Mouse (Mus musculus): ENCODE measurements around the gene Trpc4. TPM values are rescaled to one million over a fixed set of nuclear protein-coding genes. Genes with fewer than 3 reads are reported as not detected.
A peak's percentile ranks its signal among the peaks of the same experiment; 100 is the strongest.

Gene Trpc4
- polyA plus RNA-seq (2015; fragmentation: Nextera tagmentation; extraction: Ambion mirVana) = 0.05 and 0.15 TPM in 2 replicates

GRCm38 (mm10) chr3:54155639-54156315, at the start of gene Trpc4:
Gene Trpc4, plus strand, starts transcription at chr3:54156035.
- Histone ChIP-seq H3K27me3 (replicated peaks) (peaks cover 43% of the 10 kb centered on the region), H3K9ac (peak within 1 kb of the TSS; percentile 69), H3K4me2 (peak within 1 kb of the TSS; percentile 90), H3K4me1 (peaks cover 26% of the 10 kb centered on the region), H3K36me3 (no peaks in the 10 kb centered on the region), H3K9me3 (no peaks in the 10 kb centered on the region), H3K4me3 (peak within 1 kb of the TSS; percentile 57), H3K27ac (replicated peaks) (no peak within 1 kb of the TSS)
- under 1% methylated on average over 35 of the region's 36 CpGs for WGBS
- ATAC-seq (ENCODE audit: extremely low read depth, insufficient number of reproducible peaks, low FRiP score, low TSS enrichment) = no peak

DNA sequence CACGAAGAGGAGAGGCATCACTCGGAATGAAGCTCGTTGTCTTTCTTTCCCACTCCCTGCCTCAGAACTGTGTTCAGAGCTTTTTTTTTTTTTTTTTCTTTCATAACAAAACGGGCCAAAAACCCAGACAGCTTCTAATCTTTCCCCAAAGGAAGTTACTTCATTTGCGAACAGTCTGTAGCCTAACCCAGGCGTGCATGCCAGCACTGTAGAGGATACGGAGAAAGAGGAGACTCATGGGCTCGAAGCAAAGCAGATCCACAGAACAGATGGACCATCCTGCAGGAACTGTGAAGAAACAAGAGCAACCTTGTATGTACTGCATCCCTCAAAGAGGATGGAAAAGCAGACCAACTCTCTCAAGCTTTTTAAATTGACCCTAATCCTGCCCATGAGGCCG, 44.3 kb upstream of the Trpc4 start:
- Histone ChIP-seq H3K4me1 (no peaks in the 10 kb centered on the region), H3K36me3 (no peaks in the 10 kb centered on the region), H3K9me3 (no peaks in the 10 kb centered on the region), H3K27me3 (replicated peaks) (no peaks in the 10 kb centered on the region), H3K9ac (no peak overlapping the region), H3K27ac (replicated peaks) (no peak overlapping the region), H3K4me3 (no peak overlapping the region), H3K4me2 (no peak overlapping the region)
- 51% methylated on average over 9 of the region's 9 CpGs for WGBS
- ATAC-seq (ENCODE audit: extremely low read depth, insufficient number of reproducible peaks, low FRiP score, low TSS enrichment) = no peak

DNA sequence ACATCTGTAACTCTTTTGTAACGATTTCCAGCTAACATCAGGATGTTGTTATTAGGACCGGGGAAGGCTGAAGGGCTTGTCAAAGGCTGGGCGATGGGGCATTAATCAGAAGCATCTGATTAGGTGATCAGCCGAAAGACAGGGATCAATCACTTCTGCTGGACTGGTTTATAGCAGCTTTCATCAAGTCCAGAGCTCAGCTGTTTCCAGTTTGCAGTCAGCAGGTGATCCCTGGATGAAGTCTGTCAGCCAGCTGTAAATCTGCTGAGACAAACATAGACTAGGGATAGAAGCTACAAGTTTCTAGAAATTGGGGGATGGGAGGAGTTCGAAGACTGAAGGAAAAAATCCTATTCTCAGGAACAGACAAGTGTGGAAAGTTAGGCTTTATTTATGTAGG, 20.5 kb upstream of the Trpc4 start:
- Histone ChIP-seq H3K27ac (replicated peaks) (no peak overlapping the region), H3K9ac (no peak overlapping the region), H3K36me3 (no peaks in the 10 kb centered on the region), H3K9me3 (no peaks in the 10 kb centered on the region), H3K4me3 (no peak overlapping the region), H3K4me1 (no peaks in the 10 kb centered on the region), H3K4me2 (no peak overlapping the region), H3K27me3 (replicated peaks) (no peaks in the 10 kb centered on the region)
- no peak for ATAC-seq (ENCODE audit: extremely low read depth, insufficient number of reproducible peaks, low FRiP score, low TSS enrichment)
- 57% methylated on average over 5 of the region's 5 CpGs for WGBS

GRCm38 (mm10) chr3:54141376-54141775, 14.5 kb upstream of the Trpc4 start:
- H3K4me2 ChIP-seq = no peak overlapping the region
- H3K4me1 ChIP-seq = no peaks in the 10 kb centered on the region
- no peaks in the 10 kb centered on the region for H3K27me3 ChIP-seq (replicated peaks)
- H3K36me3 ChIP-seq = no peaks in the 10 kb centered on the region
- no peaks in the 10 kb centered on the region for H3K9me3 ChIP-seq
- no peak overlapping the region for H3K9ac ChIP-seq
- WGBS = 82% methylated on average over 2 of the region's 2 CpGs
- H3K4me3 ChIP-seq = no peak overlapping the region
- no peak for ATAC-seq (ENCODE audit: extremely low read depth, insufficient number of reproducible peaks, low FRiP score, low TSS enrichment)
- H3K27ac ChIP-seq (replicated peaks) = no peak overlapping the region

GRCm38 (mm10) chr3:54154844-54155638, 794 bp upstream of the Trpc4 start:
- Histone ChIP-seq H3K4me2 (peak overlapping the region; percentile 90), H3K36me3 (no peaks in the 10 kb centered on the region), H3K4me1 (peaks cover 26% of the 10 kb centered on the region), H3K27ac (replicated peaks) (no peak overlapping the region), H3K9me3 (no peaks in the 10 kb centered on the region), H3K4me3 (peak overlapping the region; percentile 57), H3K27me3 (replicated peaks) (peaks cover 43% of the 10 kb centered on the region), H3K9ac (peak overlapping the region; percentile 69; the same call in 1 of the 2 replicates)
- no peak for ATAC-seq (ENCODE audit: extremely low read depth, insufficient number of reproducible peaks, low FRiP score, low TSS enrichment)
- 2% methylated on average over 16 of the region's 16 CpGs for WGBS

DNA sequence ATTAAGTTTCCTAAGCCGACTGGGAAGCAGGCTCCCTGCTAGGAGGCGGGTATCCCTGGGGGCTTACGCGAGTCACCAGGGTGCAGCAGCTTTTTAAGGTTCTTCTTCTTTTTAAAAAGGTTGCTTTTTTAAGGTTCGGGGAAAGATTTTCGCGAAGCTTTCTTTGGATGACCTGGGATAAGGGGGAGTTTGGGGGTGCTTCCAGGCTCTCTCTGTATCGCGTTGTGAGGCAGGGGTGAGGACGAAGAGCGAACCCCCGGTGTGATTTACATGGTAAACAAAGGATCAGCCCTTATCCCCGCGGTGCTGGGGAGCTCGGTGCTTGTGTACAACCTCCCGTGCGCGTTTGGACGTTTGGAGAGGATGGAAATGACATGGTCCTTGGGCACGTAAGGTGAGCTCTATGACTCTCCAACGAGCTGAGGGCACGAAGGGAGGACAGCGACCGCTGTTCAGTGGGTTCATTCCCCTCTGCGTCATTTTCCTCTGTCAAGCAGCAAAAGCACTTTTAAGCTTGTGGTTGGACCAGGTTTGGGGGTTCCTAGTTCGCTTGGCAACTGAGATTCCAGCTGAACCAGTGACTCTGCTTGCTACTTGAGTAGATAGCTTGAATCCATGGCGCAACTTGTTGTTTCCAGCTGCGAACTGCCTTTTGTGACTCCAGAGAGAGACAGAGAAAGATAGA, 623 bp downstream of the Trpc4 start:
- no peak for ATAC-seq (ENCODE audit: extremely low read depth, insufficient number of reproducible peaks, low FRiP score, low TSS enrichment)

GRCm38 (mm10) chr3:54170701-54171100, 14.9 kb downstream of the Trpc4 start:
- H3K27me3 ChIP-seq (replicated peaks) = no peaks in the 10 kb centered on the region
- no peak overlapping the region for H3K4me3 ChIP-seq
- no peak overlapping the region for H3K4me2 ChIP-seq
- no peaks in the 10 kb centered on the region; the same call in 1 of the 2 replicates for H3K9me3 ChIP-seq
- no peak for ATAC-seq (ENCODE audit: extremely low read depth, insufficient number of reproducible peaks, low FRiP score, low TSS enrichment)
- H3K27ac ChIP-seq (replicated peaks) = no peak overlapping the region
- no peaks in the 10 kb centered on the region for H3K36me3 ChIP-seq
- no peak overlapping the region for H3K9ac ChIP-seq
- no peaks in the 10 kb centered on the region for H3K4me1 ChIP-seq

More for the DNA sequence above, 623 bp downstream of the Trpc4 start:
- peak overlapping the region; percentile 69 for H3K9ac ChIP-seq
- peaks cover 26% of the 10 kb centered on the region for H3K4me1 ChIP-seq
- H3K9me3 ChIP-seq = no peaks in the 10 kb centered on the region
- H3K4me3 ChIP-seq = peak overlapping the region; percentile 57
- H3K27me3 ChIP-seq (replicated peaks) = peaks cover 43% of the 10 kb centered on the region
- no peak overlapping the region for H3K27ac ChIP-seq (replicated peaks)
- H3K36me3 ChIP-seq = no peaks in the 10 kb centered on the region
- WGBS = 1% methylated on average over 28 of the region's 28 CpGs
- H3K4me2 ChIP-seq = peak overlapping the region; percentile 90

- no peak; the same call in 1 of the 2 replicates for ATAC-seq (ENCODE audit: extremely low read depth, insufficient number of reproducible peaks, low FRiP score, low TSS enrichment)
Measured at GRCm38 (mm10) chr3:54177296-54177695, 21.5 kb downstream of the Trpc4 start.

GRCm38 (mm10) chr3:54190932-54191668, 35.3 kb downstream of the Trpc4 start:
- Histone ChIP-seq H3K36me3 (no peaks in the 10 kb centered on the region), H3K4me2 (no peak overlapping the region), H3K4me3 (no peak overlapping the region), H3K27ac (replicated peaks) (no peak overlapping the region), H3K27me3 (replicated peaks) (no peaks in the 10 kb centered on the region), H3K4me1 (no peaks in the 10 kb centered on the region), H3K9me3 (no peaks in the 10 kb centered on the region), H3K9ac (no peak overlapping the region)
- WGBS = 30% methylated on average over 6 of the region's 6 CpGs
- no peak for ATAC-seq (ENCODE audit: extremely low read depth, insufficient number of reproducible peaks, low FRiP score, low TSS enrichment)

More at GRCm38 (mm10) chr3:54177296-54177695, 21.5 kb downstream of the Trpc4 start:
- Histone ChIP-seq H3K27ac (replicated peaks) (no peak overlapping the region), H3K36me3 (no peaks in the 10 kb centered on the region), H3K4me1 (no peaks in the 10 kb centered on the region), H3K9ac (no peak overlapping the region), H3K9me3 (peaks cover 4% of the 10 kb centered on the region; the same call in 1 of the 2 replicates), H3K4me2 (no peak overlapping the region), H3K27me3 (replicated peaks) (no peaks in the 10 kb centered on the region), H3K4me3 (no peak overlapping the region)
- WGBS = 83% methylated on average over 1 of the region's 1 CpGs

DNA sequence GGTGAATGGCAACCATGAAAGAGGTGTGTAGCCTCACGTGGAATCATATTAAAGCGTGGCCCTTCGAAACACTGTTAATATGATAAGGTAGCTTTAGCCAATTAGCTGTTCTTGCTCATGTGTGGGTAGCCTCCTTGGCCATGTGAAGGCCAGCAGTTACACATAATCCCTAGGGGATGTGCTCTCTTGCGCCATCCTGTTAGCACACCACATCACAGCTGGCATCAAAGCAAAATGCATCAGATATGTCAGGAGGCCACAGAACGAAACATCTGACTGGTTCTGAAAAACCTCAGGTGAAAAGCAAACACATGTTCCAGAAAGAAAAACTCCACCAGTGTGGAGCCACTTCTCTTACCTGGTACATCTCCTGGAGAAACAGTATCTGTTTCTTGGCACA, 45.4 kb downstream of the Trpc4 start:
- WGBS = 72% methylated on average over 5 of the region's 5 CpGs
- Histone ChIP-seq H3K4me1 (no peaks in the 10 kb centered on the region), H3K9me3 (no peaks in the 10 kb centered on the region), H3K4me3 (no peak overlapping the region), H3K4me2 (no peak overlapping the region), H3K36me3 (no peaks in the 10 kb centered on the region), H3K27ac (replicated peaks) (no peak overlapping the region), H3K9ac (no peak overlapping the region), H3K27me3 (replicated peaks) (no peaks in the 10 kb centered on the region)
- no peak for ATAC-seq (ENCODE audit: extremely low read depth, insufficient number of reproducible peaks, low FRiP score, low TSS enrichment)

DNA sequence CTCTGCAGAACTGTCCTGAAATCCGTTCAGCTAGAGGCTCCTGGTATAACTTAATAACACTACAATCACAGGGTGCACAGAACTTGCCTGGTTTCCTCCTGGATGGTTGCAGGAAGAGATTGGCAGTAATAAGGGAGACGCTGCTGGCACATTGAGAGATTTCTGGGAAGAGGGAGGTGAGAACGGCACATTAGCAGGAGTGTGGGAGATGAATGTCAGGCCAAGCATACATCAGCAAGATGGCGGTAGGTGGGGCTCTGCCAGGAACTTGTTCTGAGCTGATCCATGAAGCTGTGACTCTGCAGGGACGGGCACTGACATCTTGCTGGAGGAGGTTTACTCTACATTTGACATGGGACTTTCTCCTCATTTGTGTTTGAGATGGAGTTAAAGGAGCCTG, 48.6 kb downstream of the Trpc4 start:
- no peak overlapping the region for H3K4me3 ChIP-seq
- WGBS = 72% methylated on average over 5 of the region's 5 CpGs
- no peaks in the 10 kb centered on the region for H3K9me3 ChIP-seq
- no peaks in the 10 kb centered on the region for H3K4me1 ChIP-seq
- H3K27me3 ChIP-seq (replicated peaks) = no peaks in the 10 kb centered on the region
- H3K27ac ChIP-seq (replicated peaks) = no peak overlapping the region
- ATAC-seq (ENCODE audit: extremely low read depth, insufficient number of reproducible peaks, low FRiP score, low TSS enrichment) = no peak
- no peak overlapping the region for H3K9ac ChIP-seq
- no peak overlapping the region for H3K4me2 ChIP-seq
- no peaks in the 10 kb centered on the region for H3K36me3 ChIP-seq
